Mouse (Mus musculus) liver (tissue): ENCODE measurements around the gene Stxbp5.

Experiments used
- DNase-seq: peaks from one replicate; pipeline ENCODE4 v3.0.0-alpha.2; 2020; ENCODE audit warnings: mixed read lengths

Gene Stxbp5

GRCm38 (mm10) chr10:9732065-9732749, 168.7 kb downstream of the Stxbp5 start:
- DNase-seq: no peak

- DNase-seq: no peak
Measured at GRCm38 (mm10) chr10:9722519-9723303, 178.2 kb downstream of the Stxbp5 start.

DNA sequence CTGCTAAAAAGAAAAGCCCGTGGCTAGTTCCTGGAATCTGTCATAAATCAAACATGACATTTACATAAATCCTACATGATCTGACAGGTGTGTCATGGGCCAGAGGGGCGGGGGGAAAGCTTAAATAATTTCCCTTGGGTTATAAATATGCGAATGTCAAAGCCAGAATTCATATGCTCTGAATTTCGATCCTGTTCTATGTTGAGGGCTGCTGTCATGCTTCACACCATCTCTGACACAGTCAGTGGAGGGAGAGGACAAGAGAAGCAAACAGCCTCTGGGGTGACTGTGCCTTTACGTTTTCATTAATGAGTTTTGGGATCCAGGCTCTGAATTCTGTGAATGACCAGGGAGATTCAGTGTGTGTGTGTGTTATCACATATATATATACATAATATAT, 180.9 kb downstream of the Stxbp5 start:
- no peak for DNase-seq

GRCm38 (mm10) chr10:9718086-9718485, 182.8 kb downstream of the Stxbp5 start:
- DNase-seq: no peak
